26 mouse cellular contexts compared by ENCODE assay signal in genomic region chr17:25755086-25755485, GRCm38 (mm10). TPM values are rescaled to one million over a fixed set of nuclear protein-coding genes. Genes with fewer than 3 reads are reported as not detected.
DNase-seq lines count a peak whose midpoint lies in the region; ATAC-seq and TF ChIP-seq lines count a peak whose summit lies in the region.
"Had no signal": no experiment of that assay in that cellular context is flagged by ENCODE, and none has a peak within 500 bp of the region (broad histone marks: within the 10 kb centered on the region; RNA-seq: fewer than 3 reads in every experiment).

No protein-coding gene starts in this region.

- no peak for ATAC-seq in embryonic facial prominence, embryonic 13.5 days (ENCODE audit: insufficient number of reproducible peaks, insufficient read depth, low FRiP score, low TSS enrichment, low read depth)
- no peak for ATAC-seq in lung, embryonic 16.5 days (ENCODE audit: low read depth)
- ATAC-seq in CD4-positive, CD25-positive, alpha-beta regulatory T cell, adult 4 months, result no peak
- ATAC-seq: forebrain, embryonic 13.5 days had no signal

- no peak for TF ChIP-seq CTCF in ES-Bruce4 (IDR thresholded peaks at IDR 0.05; ENCODE audit: low read depth, low read length)

- TF ChIP-seq POLR2A in ES-Bruce4 (IDR thresholded peaks at IDR 0.05; ENCODE audit: insufficient read depth, low read length), result no peak

- peak overlapping the region; percentile 21; the same call in 1 of the 2 replicates for H3K9ac ChIP-seq in embryonic facial prominence, embryonic 13.5 days
- no peak overlapping the region for H3K9ac ChIP-seq in lung, embryonic 16.5 days (ENCODE audit: low read length)
- H3K9ac ChIP-seq in ES-Bruce4 (ENCODE audit: low read depth, poor library complexity, severe bottlenecking), result no peak overlapping the region; the same call in 1 of the 2 replicates
- H3K9ac ChIP-seq: forebrain, embryonic 13.5 days; heart, embryonic 12.5 days; hindbrain, embryonic 14.5 days had no signal

- H3K4me1 ChIP-seq in embryonic facial prominence, embryonic 13.5 days, result peaks cover 12% of the 10 kb centered on the region
- H3K4me1 ChIP-seq in embryonic facial prominence, embryonic 10.5 days, result peaks cover 22% of the 10 kb centered on the region
- H3K4me1 ChIP-seq in lung, embryonic 16.5 days (replicated peaks; ENCODE audit: control insufficient read depth, insufficient read depth, low read length), result peaks cover 13% of the 10 kb centered on the region
- H3K4me1 ChIP-seq in ES-Bruce4 (ENCODE audit: control insufficient read depth, insufficient read depth, low read length), result peaks cover 18% of the 10 kb centered on the region

- no peaks in the 10 kb centered on the region for H3K36me3 ChIP-seq in embryonic facial prominence, embryonic 13.5 days
- H3K36me3 ChIP-seq in embryonic facial prominence, embryonic 10.5 days (replicated peaks), result no peaks in the 10 kb centered on the region
- H3K36me3 ChIP-seq in lung, embryonic 16.5 days (ENCODE audit: control insufficient read depth, insufficient read depth, low read length), result no peaks in the 10 kb centered on the region
- H3K36me3 ChIP-seq in ES-Bruce4 (ENCODE audit: control insufficient read depth, insufficient read depth, low read length, poor library complexity, severe bottlenecking), result no peaks in the 10 kb centered on the region
- H3K36me3 ChIP-seq: embryonic facial prominence, embryonic 12.5 days; heart, embryonic 12.5 days; hindbrain, embryonic 10.5 days had no signal

- H3K27me3 ChIP-seq in embryonic facial prominence, embryonic 13.5 days, result no peaks in the 10 kb centered on the region
- peaks cover 5% of the 10 kb centered on the region; the same call in 1 of the 2 replicates for H3K27me3 ChIP-seq in embryonic facial prominence, embryonic 10.5 days (replicated peaks; ENCODE audit: low read depth, poor library complexity, severe bottlenecking)
- H3K27me3 ChIP-seq in lung, embryonic 16.5 days (ENCODE audit: control insufficient read depth, insufficient read depth, low read depth, low read length), result no peaks in the 10 kb centered on the region
- no peaks in the 10 kb centered on the region for H3K27me3 ChIP-seq in ES-Bruce4 (ENCODE audit: control insufficient read depth, insufficient read depth, low read length, poor library complexity, severe bottlenecking)
- H3K27me3 ChIP-seq: embryonic facial prominence, embryonic 12.5 days had no signal

- WGBS in embryonic facial prominence, embryonic 13.5 days, result 77% methylated on average over 4 of the region's 4 CpGs
- 81% methylated on average over 4 of the region's 4 CpGs for WGBS in embryonic facial prominence, embryonic 10.5 days
- WGBS in lung, embryonic 16.5 days, result 63% methylated on average over 4 of the region's 4 CpGs

- intact Hi-C loops in left cerebral cortex, postnatal 4 days (cut with DNase I), result no loop called here

- H3K4me2 ChIP-seq in embryonic facial prominence, embryonic 13.5 days, result no peak overlapping the region
- H3K4me2 ChIP-seq in lung, embryonic 16.5 days (ENCODE audit: low read depth, low read length), result no peak overlapping the region
- H3K4me2 ChIP-seq: embryonic facial prominence, embryonic 12.5 days; forebrain, embryonic 13.5 days; heart, embryonic 12.5 days; hindbrain, embryonic 14.5 days had no signal

- no peak for DNase-seq in embryonic facial prominence, embryonic 10.5 days (ENCODE audit: low spot score)
- no peak for DNase-seq in lung, postnatal 4 days
- DNase-seq in ZHBTc4 (ENCODE audit: low read depth, low spot score), result peak; percentile 58
- no peak for DNase-seq in left cerebral cortex, postnatal 4 days
- DNase-seq: adrenal gland, adult 2 months; adrenal gland, postnatal 36 days; cerebellum, adult 8-10 months; cerebellum, postnatal 14 days; gastrocnemius, adult 2 months; gastrocnemius, postnatal 25 days had no signal

- no peaks in the 10 kb centered on the region for H3K9me3 ChIP-seq in embryonic facial prominence, embryonic 13.5 days
- no peaks in the 10 kb centered on the region for H3K9me3 ChIP-seq in embryonic facial prominence, embryonic 10.5 days
- no peaks in the 10 kb centered on the region for H3K9me3 ChIP-seq in lung, embryonic 16.5 days (ENCODE audit: control insufficient read depth, low read length)
- H3K9me3 ChIP-seq in ES-Bruce4 (replicated peaks; ENCODE audit: control insufficient read depth, insufficient read depth, low read length, poor library complexity, severe bottlenecking), result no peaks in the 10 kb centered on the region
- H3K9me3 ChIP-seq: embryonic facial prominence, embryonic 12.5 days; forebrain, embryonic 13.5 days; heart, embryonic 12.5 days; hindbrain, embryonic 10.5 days had no signal

- no peak overlapping the region for H3K4me3 ChIP-seq in embryonic facial prominence, embryonic 13.5 days
- H3K4me3 ChIP-seq in embryonic facial prominence, embryonic 10.5 days, result no peak overlapping the region
- no peak overlapping the region for H3K4me3 ChIP-seq in lung, embryonic 16.5 days (ENCODE audit: low read length)
- H3K4me3 ChIP-seq in ES-Bruce4 (ENCODE audit: low read depth, low read length), result no peak overlapping the region
- H3K4me3 ChIP-seq: embryonic facial prominence, embryonic 12.5 days; forebrain, embryonic 13.5 days; gastrocnemius, adult 2 months; heart, embryonic 12.5 days; hindbrain, embryonic 10.5 days had no signal

- no peak for TF ChIP-seq EP300 in ES-Bruce4 (IDR thresholded peaks at IDR 0.05; ENCODE audit: insufficient read depth, low read depth, low read length)

- no peak overlapping the region for H3K27ac ChIP-seq in embryonic facial prominence, embryonic 13.5 days
- no peak overlapping the region for H3K27ac ChIP-seq in embryonic facial prominence, embryonic 10.5 days (replicated peaks)
- H3K27ac ChIP-seq in lung, embryonic 16.5 days (ENCODE audit: low read length), result peak overlapping the region; percentile 59
- H3K27ac ChIP-seq in ES-Bruce4 (ENCODE audit: insufficient read depth, low read length), result peak overlapping the region; percentile 65
- H3K27ac ChIP-seq: embryonic facial prominence, embryonic 12.5 days; forebrain, embryonic 13.5 days; gastrocnemius, adult 2 months; hindbrain, embryonic 10.5 days; hindbrain, embryonic 14.5 days had no signal

RNA-seq across cellular contexts. Expression of gene Msln, which starts 0.9 kb away (rescaled TPM):
- 0.17 and 0.42 TPM in 2 replicates for polyA plus RNA-seq in embryonic facial prominence, embryonic 13.5 days (2015; fragmentation: Nextera tagmentation; extraction: Ambion mirVana)
- 0.55 and 0.65 TPM in 2 replicates for polyA plus RNA-seq in embryonic facial prominence, embryonic 10.5 days (2016; fragmentation: Nextera tagmentation; extraction: Ambion mirVana)
- polyA plus RNA-seq in lung, embryonic 16.5 days (2015; fragmentation: Nextera tagmentation; extraction: Ambion mirVana), result 42.8 and 68.0 TPM in 2 replicates
- polyA plus RNA-seq in ES-Bruce4 (2011; ENCODE audit: insufficient read depth, insufficient read length, low read depth, missing spikeins), result 9.6 and 15.1 TPM in 2 replicates
- 1 to 10 TPM; 3.0 to 3.9 TPM for total RNA-seq in left cerebral cortex, postnatal 4 days (2021)
- polyA plus RNA-seq in CD4-positive, CD25-positive, alpha-beta regulatory T cell, adult 4 months (2017; shearing (Covaris generic)), result not detected
- total RNA-seq: CH12.LX; common myeloid progenitor, adult 5-6 weeks; granulocyte monocyte progenitor cell, adult 5-6 weeks; MEL had no signal
- polyA plus RNA-seq: hindbrain, embryonic 14.5 days had no signal

RNA-seq across cellular contexts. Expression of gene Narfl, which starts 18.5 kb away (rescaled TPM):
- 24.7 and 24.9 TPM in 2 replicates for polyA plus RNA-seq in embryonic facial prominence, embryonic 13.5 days (2015; fragmentation: Nextera tagmentation; extraction: Ambion mirVana)
- 23.9 and 25.9 TPM in 2 replicates for polyA plus RNA-seq in embryonic facial prominence, embryonic 10.5 days (2016; fragmentation: Nextera tagmentation; extraction: Ambion mirVana)
- 27.8 and 30.9 TPM in 2 replicates for polyA plus RNA-seq in lung, embryonic 16.5 days (2015; fragmentation: Nextera tagmentation; extraction: Ambion mirVana)
- polyA plus RNA-seq in ES-Bruce4 (2011; ENCODE audit: insufficient read depth, insufficient read length, low read depth, missing spikeins), result 18.8 and 21.3 TPM in 2 replicates
- total RNA-seq in left cerebral cortex, postnatal 4 days (2021), result 10 to 100 TPM; 24.1 to 25.1 TPM
- polyA plus RNA-seq in CD4-positive, CD25-positive, alpha-beta regulatory T cell, adult 4 months (2017; shearing (Covaris generic)), result 10 to 100 TPM; 21.4 to 29.8 TPM

RNA-seq across cellular contexts. Expression of gene Mslnl, which starts 19.2 kb away (rescaled TPM):
- 0.83 TPM in 1 of 2 replicates, not detected in the other for polyA plus RNA-seq in embryonic facial prominence, embryonic 13.5 days (2015; fragmentation: Nextera tagmentation; extraction: Ambion mirVana)
- polyA plus RNA-seq in embryonic facial prominence, embryonic 10.5 days (2016; fragmentation: Nextera tagmentation; extraction: Ambion mirVana), result 0.11 TPM in 1 of 2 replicates, not detected in the other
- polyA plus RNA-seq in lung, embryonic 16.5 days (2015; fragmentation: Nextera tagmentation; extraction: Ambion mirVana), result 1.4 TPM in 2 replicates
- polyA plus RNA-seq in ES-Bruce4 (2011; ENCODE audit: insufficient read depth, insufficient read length, low read depth, missing spikeins), result 0.30 TPM in 1 of 2 replicates, not detected in the other
- not detected for total RNA-seq in left cerebral cortex, postnatal 4 days (2021)
- polyA plus RNA-seq in CD4-positive, CD25-positive, alpha-beta regulatory T cell, adult 4 months (2017; shearing (Covaris generic)), result not detected
- total RNA-seq: adrenal gland, adult 2 months; adrenal gland, postnatal 36 days; CH12.LX; common myeloid progenitor, adult 5-6 weeks; gastrocnemius, adult 2 months; gastrocnemius, postnatal 25 days; granulocyte monocyte progenitor cell, adult 5-6 weeks; heart, adult 8-10 months; heart, postnatal 25 days had no signal
- polyA plus RNA-seq: C2C12; forebrain, embryonic 13.5 days; heart, embryonic 12.5 days; hindbrain, embryonic 10.5 days; hindbrain, embryonic 14.5 days had no signal

RNA-seq across cellular contexts. Expression of gene Rpusd1, which starts 27.6 kb away (rescaled TPM):
- polyA plus RNA-seq in embryonic facial prominence, embryonic 13.5 days (2015; fragmentation: Nextera tagmentation; extraction: Ambion mirVana), result 28.0 and 28.9 TPM in 2 replicates
- 23.7 and 25.5 TPM in 2 replicates for polyA plus RNA-seq in embryonic facial prominence, embryonic 10.5 days (2016; fragmentation: Nextera tagmentation; extraction: Ambion mirVana)
- polyA plus RNA-seq in lung, embryonic 16.5 days (2015; fragmentation: Nextera tagmentation; extraction: Ambion mirVana), result 25.0 and 26.6 TPM in 2 replicates
- 17.0 and 18.4 TPM in 2 replicates for polyA plus RNA-seq in ES-Bruce4 (2011; ENCODE audit: insufficient read depth, insufficient read length, low read depth, missing spikeins)
- 10 to 100 TPM; 21.1 to 25.4 TPM for total RNA-seq in left cerebral cortex, postnatal 4 days (2021)
- 10 to 100 TPM; 12.8 to 16.8 TPM for polyA plus RNA-seq in CD4-positive, CD25-positive, alpha-beta regulatory T cell, adult 4 months (2017; shearing (Covaris generic))

RNA-seq across cellular contexts. Expression of gene Chtf18, which starts 27.9 kb away (rescaled TPM):
- 31.6 and 35.9 TPM in 2 replicates for polyA plus RNA-seq in embryonic facial prominence, embryonic 13.5 days (2015; fragmentation: Nextera tagmentation; extraction: Ambion mirVana)
- 60.7 and 66.2 TPM in 2 replicates for polyA plus RNA-seq in embryonic facial prominence, embryonic 10.5 days (2016; fragmentation: Nextera tagmentation; extraction: Ambion mirVana)
- polyA plus RNA-seq in lung, embryonic 16.5 days (2015; fragmentation: Nextera tagmentation; extraction: Ambion mirVana), result 32.2 and 37.0 TPM in 2 replicates
- polyA plus RNA-seq in ES-Bruce4 (2011; ENCODE audit: insufficient read depth, insufficient read length, low read depth, missing spikeins), result 39.4 and 47.2 TPM in 2 replicates
- 1 to 10 TPM; 4.3 to 5.8 TPM for total RNA-seq in left cerebral cortex, postnatal 4 days (2021)
- polyA plus RNA-seq in CD4-positive, CD25-positive, alpha-beta regulatory T cell, adult 4 months (2017; shearing (Covaris generic)), result 1 to 10 TPM; 3.5 to 5.9 TPM

Comparison
In these comparisons a context has a peak if more than half of its experiments do, and no peak if none do; other contexts are left out.
1. H3K27ac ChIP-seq: peak in lung, embryonic 16.5 days (single experiment) and ES-Bruce4 (single experiment); none in embryonic facial prominence, embryonic 13.5 days (single experiment) and embryonic facial prominence, embryonic 10.5 days (single experiment).